Mouse (Mus musculus) thymus, adult 2 months (tissue): Measurements from ENCODE around the gene Slc4a1. TPM values are rescaled to one million over a fixed set of nuclear protein-coding genes. Genes with fewer than 3 reads are reported as not detected.

Experiments
- DNase-seq: peaks from one replicate; pipeline ENCODE4 v3.0.0; 2021
- H3K27ac ChIP-seq: fragments of 200-500 bp; 2 replicates; pipeline ENCODE4 v1.5.1; 2012; ENCODE audit warnings: low read length, control low read depth; ENCODE audit not compliant: control insufficient read depth, insufficient read depth
- H3K27me3 ChIP-seq: fragments of 200-500 bp; 2 replicates; pipeline ENCODE4 v1.6.1; 2012; ENCODE audit warnings: mild to moderate bottlenecking, low read length, moderate library complexity, mixed read lengths; ENCODE audit not compliant: control insufficient read depth, insufficient read depth
- H3K36me3 ChIP-seq: fragments of 200-500 bp; 2 replicates; pipeline ENCODE4 v1.6.1; 2012; ENCODE audit warnings: mild to moderate bottlenecking, low read length, moderate library complexity; ENCODE audit not compliant: control insufficient read depth, insufficient read depth
- H3K4me1 ChIP-seq: fragments of 200-500 bp; replicated peaks from 2 replicates; pipeline ENCODE4 v1.6.1; 2012; ENCODE audit warnings: low read length; ENCODE audit not compliant: control insufficient read depth, insufficient read depth
- H3K4me3 ChIP-seq: fragments of 200-500 bp; 2 replicates; pipeline ENCODE4 v1.5.1; 2012; ENCODE audit warnings: mild to moderate bottlenecking, low read length, control low read depth, moderate library complexity; ENCODE audit not compliant: control insufficient read depth, insufficient read depth
- CTCF ChIP-seq: fragments of 200-500 bp; IDR thresholded peaks from 2 replicates; pipeline ENCODE4 v1.5.1; 2012; ENCODE audit warnings: mild to moderate bottlenecking, control low read depth, low read length, moderate library complexity, borderline replicate concordance; ENCODE audit not compliant: control insufficient read depth, poor library complexity, insufficient read depth; ENCODE audit errors: extremely low read depth
- POLR2A ChIP-seq: fragments of 200-500 bp; IDR thresholded peaks from 2 replicates; pipeline ENCODE4 v1.6.1; 2012; ENCODE audit warnings: mild to moderate bottlenecking, low read length, control low read depth, moderate library complexity; ENCODE audit not compliant: control insufficient read depth, poor library complexity, insufficient read depth; ENCODE audit errors: extremely low read depth
- WGBS: fragments of 180-500 bp; shearing (Covaris S2); methylation state at CpG from one replicate; pipeline ENCODE4 v1.1.7; 2018; 5-methylcytosine and 5-hydroxymethylcytosine counted together
- polyA plus RNA-seq: library from polyadenylated mRNA; depleted of rRNA; stranded (reverse); fragments of >200 nt; gene quantifications from 2 replicates; pipeline ENCODE4 v1.2.3, GENCODE M21; 2012; rRNA removed

Slc4a1 gene
- polyA plus RNA-seq, 1 experiment: 0.34 TPM

- no peaks in the 10 kb centered on the region for H3K27me3 ChIP-seq
- H3K4me3 ChIP-seq: no peak overlapping the region
- H3K4me1 ChIP-seq: peaks cover 12% of the 10 kb centered on the region
- TF ChIP-seq POLR2A: no peak
- no peak for TF ChIP-seq CTCF
- WGBS: 13% methylated on average over 1 of the region's 1 CpGs
- peak; percentile 80 for DNase-seq
- no peaks in the 10 kb centered on the region for H3K36me3 ChIP-seq
- no peak overlapping the region for H3K27ac ChIP-seq
Measured at GRCm38 (mm10) chr11:102299839-102300238, 66.2 kb downstream of the Slc4a1 start.

Other genes starting within 250 kb of the Slc4a1 start
- 0.09 and 0.43 TPM in 2 replicates for gene Nags, start 220.7 kb downstream of the Slc4a1 start, polyA plus RNA-seq
- 26.2 and 31.3 TPM in 2 replicates for gene Tmem101, start 209.8 kb downstream of the Slc4a1 start, polyA plus RNA-seq
- 36.1 and 42.2 TPM in 2 replicates for gene Lsm12, start 180.9 kb downstream of the Slc4a1 start, polyA plus RNA-seq
- gene G6pc3, start 176.6 kb downstream of the Slc4a1 start, polyA plus RNA-seq: 48.6 and 56.5 TPM in 2 replicates
- 76.8 and 81.7 TPM in 2 replicates for gene Hdac5, start 136.0 kb downstream of the Slc4a1 start, polyA plus RNA-seq
- 13.0 and 17.7 TPM in 2 replicates for gene BC030867, start 117.3 kb downstream of the Slc4a1 start, polyA plus RNA-seq
- gene Asb16, start 97.5 kb downstream of the Slc4a1 start, polyA plus RNA-seq: 0.12 and 0.27 TPM in 2 replicates
- gene Tmub2, start 81.3 kb downstream of the Slc4a1 start, polyA plus RNA-seq: 74.1 and 74.2 TPM in 2 replicates
- gene Atxn7l3, start 69.6 kb downstream of the Slc4a1 start, polyA plus RNA-seq: 89.9 TPM in 2 replicates
- gene Ubtf, start 46.5 kb downstream of the Slc4a1 start, polyA plus RNA-seq: 59.7 and 67.9 TPM in 2 replicates
- 7.9 and 8.1 TPM in 2 replicates for gene Rundc3a, start 27.2 kb upstream of the Slc4a1 start, polyA plus RNA-seq
- 227 and 235 TPM in 2 replicates for gene Slc25a39, start 41.7 kb upstream of the Slc4a1 start, polyA plus RNA-seq
- gene Grn, start 64.1 kb upstream of the Slc4a1 start, polyA plus RNA-seq: 151 and 160 TPM in 2 replicates
- 2.6 and 4.7 TPM in 2 replicates for gene Fam171a2, start 81.5 kb upstream of the Slc4a1 start, polyA plus RNA-seq
- 3.8 and 4.0 TPM in 2 replicates for gene Itga2b, start 103.9 kb upstream of the Slc4a1 start, polyA plus RNA-seq
- gene Gpatch8, start 190.2 kb upstream of the Slc4a1 start, polyA plus RNA-seq: 34.5 and 36.3 TPM in 2 replicates
- 0.71 TPM in 1 of 2 replicates, not detected in the other for gene Gm11627, start 213.3 kb upstream of the Slc4a1 start, polyA plus RNA-seq
- 7.2 and 10.2 TPM in 2 replicates for gene Fzd2, start 238.2 kb upstream of the Slc4a1 start, polyA plus RNA-seq